Mouse (Mus musculus): ENCODE measurements around the gene Tymp.

Tymp gene

GRCm38 (mm10) chr15:89376957-89377356, at the start of gene Tymp:
TSS of gene Tymp (minus strand) at chr15:89377039.
- DNase-seq: no peak

GRCm38 (mm10) chr15:89425711-89426121, 48.9 kb upstream of the Tymp start, which contains the start of gene Cpt1b:
TSS of gene Cpt1b (minus strand) at chr15:89425863.
- peak in 1 of 2 experiments; percentile 19 for DNase-seq

- no peak for DNase-seq
Observed at GRCm38 (mm10) chr15:89424621-89425020, 47.8 kb upstream of the Tymp start.

GRCm38 (mm10) chr15:89421938-89422337, 45.1 kb upstream of the Tymp start:
- no peak for DNase-seq

GRCm38 (mm10) chr15:89415282-89415681, 38.4 kb upstream of the Tymp start:
- DNase-seq: no peak

GRCm38 (mm10) chr15:89410118-89410517, 33.3 kb upstream of the Tymp start, which contains the start of gene Syce3:
TSS of gene Syce3 (minus strand) at chr15:89410503.
- no peak for DNase-seq

- DNase-seq: no peak
Observed at GRCm38 (mm10) chr15:89406691-89407090, 29.9 kb upstream of the Tymp start.

- no peak for DNase-seq
Observed at GRCm38 (mm10) chr15:89404831-89405623, 28.2 kb upstream of the Tymp start.

- no peak for DNase-seq
Observed at GRCm38 (mm10) chr15:89402471-89402870, 25.6 kb upstream of the Tymp start.

- no peak for DNase-seq
Observed at GRCm38 (mm10) chr15:89399716-89400115, 22.9 kb upstream of the Tymp start.

GRCm38 (mm10) chr15:89398146-89398545, 21.3 kb upstream of the Tymp start:
- DNase-seq: no peak

- DNase-seq: no peak
Observed at GRCm38 (mm10) chr15:89396883-89397282, 20.0 kb upstream of the Tymp start.

- DNase-seq: no peak
Observed at GRCm38 (mm10) chr15:89390081-89390480, 13.2 kb upstream of the Tymp start.

- no peak for DNase-seq
Observed at GRCm38 (mm10) chr15:89387127-89387526, 10.3 kb upstream of the Tymp start.

GRCm38 (mm10) chr15:89384617-89385016, 7.8 kb upstream of the Tymp start, which contains the start of gene Klhdc7b:
TSS of gene Klhdc7b (plus strand) at chr15:89384917.
- no peak for DNase-seq

- peak in 1 of 2 experiments; percentile 23 for DNase-seq
Observed at GRCm38 (mm10) chr15:89379429-89379828, 2.6 kb upstream of the Tymp start.

GRCm38 (mm10) chr15:89378831-89379401, 2.1 kb upstream of the Tymp start, which contains the start of gene Odf3b:
TSS of gene Odf3b (minus strand) at chr15:89379282.
- DNase-seq: peak; percentile 49 to 60

GRCm38 (mm10) chr15:89377938-89378828, 1.3 kb upstream of the Tymp start:
- no peak for DNase-seq

GRCm38 (mm10) chr15:89377362-89377761, 523 bp upstream of the Tymp start:
- no peak for DNase-seq

GRCm38 (mm10) chr15:89376040-89376439, 799 bp downstream of the Tymp start:
- no peak for DNase-seq

- DNase-seq: no peak
Observed at GRCm38 (mm10) chr15:89374801-89375534, 1.9 kb downstream of the Tymp start.

GRCm38 (mm10) chr15:89374340-89374739, 2.5 kb downstream of the Tymp start:
- DNase-seq: no peak

All from lung, adult 18-20 months (tissue).